Mouse (Mus musculus) gastrocnemius, adult 18-20 months (tissue): Measurements from ENCODE around the gene Prps1l3. TPM values are rescaled to one million over a fixed set of nuclear protein-coding genes. Genes with fewer than 3 reads are reported as not detected.
A peak's percentile ranks its signal among the peaks of the same experiment; 100 is the strongest.
"Not testable (repeated sequence)": the region's sequence is repeated elsewhere in the genome, so short reads cannot be mapped to it uniquely, and the experiment has no call there.

Source experiments
- DNase-seq: peaks from one replicate; pipeline ENCODE4 v3.0.0; 2021; ENCODE audit warnings: low spot score
- long read RNA-seq, 2 experiments: library from polyadenylated mRNA; stranded (forward); transcript quantifications; one replicate each; pipeline ENCODE4 v2.0.0; 2021
- total RNA-seq, 2 experiments: library from RNA; stranded (reverse); gene quantifications; 2 replicates each; pipeline ENCODE4 v1.2.3; 2021

Gene Prps1l3
- total RNA-seq = 10 to 100 TPM; 26.0 to 28.1 TPM
- long read RNA-seq, experiment 1, transcript Prps1l3-201 (2 exons, 1,720 nt) = major isoform, 47 of 47 reads
- long read RNA-seq, experiment 1, partial matches to known transcripts = 0 of 47 reads
- long read RNA-seq, experiment 1, other reads (novel, unspliced or antisense) = 0 of 47 reads
- long read RNA-seq, experiment 2, transcript Prps1l3-201 (2 exons, 1,720 nt) = major isoform, 42 of 44 reads
- long read RNA-seq, experiment 2, partial matches to known transcripts = 0 of 44 reads
- long read RNA-seq, experiment 2, other reads (novel, unspliced or antisense) = 2 of 44 reads

DNA sequence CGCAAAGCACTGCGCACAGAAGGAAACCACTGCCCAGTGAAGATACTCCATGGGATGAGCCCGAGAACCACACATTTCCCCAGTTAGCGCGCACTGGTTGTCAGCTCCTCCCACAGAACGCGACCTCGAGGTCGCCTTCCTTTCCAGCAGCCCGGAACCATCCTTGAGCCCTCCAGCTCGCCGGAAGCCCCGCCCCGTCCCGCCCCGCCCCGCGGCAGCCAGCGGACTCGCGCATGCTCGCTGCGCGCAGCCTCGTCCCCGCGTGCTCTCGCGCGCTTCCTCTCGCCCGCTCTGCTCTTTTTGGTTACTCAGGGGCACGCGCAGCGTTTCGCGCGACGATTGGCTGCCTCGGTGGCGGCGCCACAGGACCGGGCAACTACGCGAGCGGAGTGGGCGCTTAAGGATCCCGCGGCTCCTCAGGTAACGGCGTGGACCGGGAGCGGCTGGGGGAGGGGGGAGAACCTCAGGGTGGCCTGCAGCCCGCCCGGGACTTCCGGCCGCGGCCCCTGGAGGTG, at the start of gene Prps1l3, which contains the start of gene Mipol1:
Prps1l3 (plus strand) TSS at position 221 of the 515 bp plus-strand sequence.
Mipol1 (plus strand) TSS at position 236 of the 515 bp plus-strand sequence.
- peak; percentile 85 for DNase-seq

DNA sequence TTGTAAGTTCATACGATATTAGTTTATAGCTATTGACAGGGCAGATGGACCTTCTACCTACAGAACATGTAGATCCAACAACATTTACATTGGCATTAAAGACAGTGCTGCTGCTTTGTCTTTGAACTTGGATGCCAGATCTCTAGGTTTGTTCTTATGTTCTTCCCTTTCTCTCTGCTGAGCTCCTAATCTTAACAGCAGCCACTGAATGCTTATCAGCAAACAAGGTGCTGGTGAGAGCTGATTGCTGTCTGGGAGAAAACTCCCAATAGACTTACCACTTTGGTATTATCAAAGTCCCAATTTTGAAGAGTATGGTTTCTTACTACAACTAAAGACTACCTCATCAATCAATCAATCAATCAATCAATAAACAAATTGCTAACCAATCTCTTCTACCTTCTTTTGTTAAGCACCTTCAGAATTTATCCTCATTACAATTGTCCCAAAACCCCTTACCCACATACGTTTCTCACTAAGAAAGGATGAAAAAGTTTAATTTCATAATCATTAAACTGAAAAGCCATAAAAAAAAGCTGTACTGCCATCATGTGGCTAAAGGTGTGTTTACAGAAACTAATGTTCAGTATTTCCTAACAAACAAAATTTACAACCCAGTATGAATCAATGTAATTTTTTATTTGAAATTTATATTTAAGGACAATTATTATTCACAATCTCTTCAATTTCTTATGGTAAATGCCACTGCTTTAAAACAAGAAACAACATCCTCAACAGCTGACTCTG, 45.6 kb upstream of the Prps1l3 start:
- DNase-seq = no peak

DNA sequence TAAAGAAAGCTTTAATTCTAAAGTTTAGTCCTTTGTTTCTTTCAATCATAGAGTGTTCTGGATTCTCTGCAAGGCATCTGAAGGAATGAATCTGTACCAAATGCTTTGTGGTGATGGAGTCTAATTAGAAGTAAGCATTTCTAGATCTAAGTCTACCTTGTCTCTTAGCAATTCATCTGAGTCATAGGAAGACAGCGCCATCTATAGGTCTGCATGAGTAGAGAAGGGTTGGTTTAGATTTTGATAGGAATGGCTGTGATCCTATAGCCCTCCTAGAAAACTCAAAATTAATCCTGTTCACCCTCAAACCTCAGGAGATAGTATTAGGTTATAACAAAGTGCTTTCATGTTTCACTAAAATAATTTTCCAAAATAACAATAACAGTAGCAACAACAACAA, 44.7 kb upstream of the Prps1l3 start:
- no peak for DNase-seq

DNA sequence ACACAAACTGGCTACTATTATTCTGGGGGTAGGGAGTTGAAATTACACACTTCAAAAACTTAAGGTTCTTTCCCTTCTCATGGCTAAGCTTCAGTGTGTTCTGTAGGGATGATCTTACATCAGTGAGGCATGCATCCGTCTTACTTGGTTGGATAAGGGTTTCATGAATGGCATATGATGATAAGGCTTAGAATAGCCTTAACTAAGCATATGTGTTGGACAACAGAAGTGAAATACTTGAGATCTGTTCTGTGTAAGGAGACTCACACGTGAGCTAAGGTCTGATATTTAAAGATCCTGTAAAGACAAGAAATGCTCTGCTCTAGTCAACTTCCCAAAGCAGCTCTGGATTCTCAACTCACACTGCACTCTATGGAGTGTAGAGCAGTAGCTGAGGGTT, 44.1 kb upstream of the Prps1l3 start:
- DNase-seq = no peak

DNA sequence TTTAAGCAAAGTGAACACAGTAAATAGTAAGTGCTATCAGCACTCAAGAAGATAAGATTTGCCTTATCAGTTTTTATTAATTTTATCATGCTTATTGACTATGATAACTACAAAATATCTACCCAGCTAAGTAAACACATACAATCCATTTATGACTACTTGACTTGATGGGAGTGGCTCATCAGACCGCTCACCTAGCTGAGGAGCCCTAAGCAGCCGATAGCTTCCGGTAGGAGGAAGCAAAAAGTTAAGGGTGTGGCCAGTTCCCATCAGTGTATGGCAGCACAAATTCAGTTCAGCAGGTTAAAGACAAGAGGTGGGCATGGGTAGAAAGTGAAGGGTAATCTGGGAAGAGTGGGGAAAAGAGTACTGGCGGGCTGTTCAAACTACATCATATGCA, 43.2 kb upstream of the Prps1l3 start:
- DNase-seq = no peak

DNA sequence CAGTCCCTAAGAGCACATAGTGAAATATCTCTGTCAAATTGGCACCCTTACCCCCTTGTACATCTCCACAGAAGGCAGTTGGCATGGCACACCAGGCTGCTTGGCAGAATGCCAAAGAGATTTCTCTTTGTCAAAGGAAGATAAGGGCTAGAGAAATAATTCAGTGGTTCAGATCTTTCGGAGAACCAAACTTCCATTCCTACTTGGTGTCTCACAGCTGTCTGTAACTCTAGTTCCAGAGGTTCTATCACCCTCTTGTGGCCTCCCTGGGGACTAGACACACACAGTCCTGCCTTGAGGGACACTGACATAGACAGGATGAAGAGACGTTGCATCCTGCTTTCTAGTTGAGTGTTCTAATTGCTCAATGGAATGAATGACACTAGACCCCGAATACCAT, 35.6 kb upstream of the Prps1l3 start:
- no peak for DNase-seq

DNA sequence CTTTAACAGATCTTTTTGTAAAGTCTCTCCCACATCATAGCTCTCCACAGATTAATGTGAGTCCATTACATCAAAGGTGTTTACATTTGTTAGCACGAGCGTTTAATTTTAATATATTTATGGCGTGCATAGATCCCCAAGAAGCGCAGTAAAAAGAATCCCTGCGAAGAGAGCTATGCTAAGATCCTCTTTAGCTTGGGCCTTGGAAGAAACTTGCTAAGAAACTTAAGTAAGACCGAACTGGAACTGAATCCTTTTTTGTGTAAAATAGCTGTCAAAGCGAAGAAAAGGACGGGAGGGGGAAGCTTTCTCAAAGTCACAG, 34.0 kb upstream of the Prps1l3 start:
- no peak for DNase-seq

DNA sequence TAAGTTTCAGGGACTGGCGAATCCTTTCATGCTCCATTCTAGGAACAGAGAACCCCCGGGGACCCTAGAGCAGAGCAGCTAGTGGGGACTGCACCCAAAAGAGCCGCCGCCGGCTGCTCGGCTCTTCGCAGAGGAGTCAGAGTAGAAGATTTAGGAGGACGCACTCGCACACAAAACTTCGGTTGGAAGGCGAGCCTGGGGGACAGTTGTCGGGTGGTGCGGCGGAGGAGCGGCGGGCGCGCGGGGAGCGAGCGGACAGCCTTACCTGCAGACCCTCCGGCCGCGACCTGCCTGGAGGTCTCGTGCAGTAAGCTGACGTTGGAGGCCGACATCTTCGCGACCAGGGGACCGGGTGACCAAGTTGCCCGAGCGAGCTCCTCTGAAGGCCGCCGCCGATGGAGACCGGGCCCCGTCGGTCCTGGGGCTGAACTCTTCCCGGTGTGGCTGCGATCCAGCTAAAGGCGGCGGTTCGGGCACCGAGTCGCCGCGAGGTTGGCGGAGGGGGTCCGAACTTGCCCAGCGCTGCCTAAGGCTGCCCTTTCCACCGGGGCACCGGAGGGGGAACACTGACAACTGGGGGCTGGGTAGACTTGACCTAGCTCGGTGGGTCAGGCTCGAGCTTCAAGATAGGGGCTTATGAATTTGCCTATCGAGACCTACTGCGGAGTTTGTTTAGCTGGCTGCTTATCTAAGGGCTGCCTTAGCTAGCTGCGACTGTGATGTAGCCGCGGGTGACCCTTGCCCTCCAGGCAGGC, 33.4 kb upstream of the Prps1l3 start:
- peak; percentile 19 for DNase-seq

DNA sequence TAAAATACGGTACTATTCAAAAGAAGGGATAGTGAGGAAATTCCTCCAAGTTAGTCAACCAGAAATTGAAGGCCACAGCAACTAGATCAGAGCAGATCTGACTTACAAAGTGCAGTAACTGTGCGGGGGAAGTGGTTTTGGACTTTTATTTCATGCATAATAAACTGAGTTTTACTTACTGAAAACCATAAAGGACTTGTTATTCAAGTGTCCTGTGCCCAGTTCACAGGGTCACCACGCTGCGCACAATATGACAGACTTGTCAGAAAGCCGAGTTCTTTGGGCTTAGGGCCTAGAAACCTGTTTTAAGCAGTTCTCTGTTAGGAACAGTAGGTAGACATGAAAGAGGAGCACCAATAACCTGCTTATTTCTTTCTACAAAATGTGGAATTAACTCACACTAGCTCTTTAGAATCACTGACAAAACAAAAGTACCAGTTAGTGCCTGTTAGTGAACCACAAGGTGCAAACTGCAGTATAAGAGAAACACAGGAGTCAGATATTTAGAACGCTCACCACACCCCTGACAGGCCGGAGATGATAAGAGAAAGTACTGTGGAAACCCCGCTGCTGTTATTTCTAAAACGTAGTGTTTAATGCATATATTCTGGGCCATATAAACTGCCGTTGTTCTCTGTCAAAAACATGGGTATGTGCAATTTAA, 32.7 kb upstream of the Prps1l3 start, which contains the start of gene Slc25a21:
Slc25a21 (minus strand) TSS at position 110 of the 664 bp plus-strand sequence.
- DNase-seq = no peak

DNA sequence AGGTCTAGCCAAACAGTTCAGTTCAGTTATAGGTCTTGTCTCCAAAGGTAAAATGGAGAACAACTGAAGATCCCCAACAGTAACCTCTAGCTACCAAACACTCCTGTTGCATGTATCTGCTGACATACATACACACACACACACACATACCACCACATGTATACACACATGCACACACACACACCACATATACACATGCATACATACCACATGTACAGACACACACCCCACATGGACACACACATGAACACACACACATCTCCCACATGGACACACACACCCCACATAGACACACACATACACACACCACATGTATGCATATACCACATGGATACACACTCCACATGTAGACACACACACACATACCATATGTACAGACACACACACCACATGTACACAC, 31.9 kb upstream of the Prps1l3 start:
- DNase-seq = no peak

DNA sequence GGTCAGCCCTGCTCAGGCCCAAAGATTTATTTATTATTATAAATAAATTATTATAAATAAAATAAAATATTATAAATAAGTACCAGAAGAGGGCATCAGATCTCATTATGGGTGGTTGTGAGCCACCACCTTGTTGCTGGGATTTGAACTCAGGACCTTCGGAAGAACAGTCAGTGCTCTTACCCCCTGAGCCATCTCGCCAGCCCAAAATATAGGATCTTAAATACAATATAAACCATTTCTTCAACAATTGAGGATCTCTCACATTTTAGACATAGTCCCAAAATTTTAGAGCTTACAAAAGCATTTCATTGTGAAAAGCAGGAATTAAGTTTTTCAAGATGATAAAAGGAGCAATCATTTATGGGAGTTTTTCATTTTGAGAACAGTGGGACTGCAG, 30.8 kb upstream of the Prps1l3 start:
- DNase-seq = no peak

DNA sequence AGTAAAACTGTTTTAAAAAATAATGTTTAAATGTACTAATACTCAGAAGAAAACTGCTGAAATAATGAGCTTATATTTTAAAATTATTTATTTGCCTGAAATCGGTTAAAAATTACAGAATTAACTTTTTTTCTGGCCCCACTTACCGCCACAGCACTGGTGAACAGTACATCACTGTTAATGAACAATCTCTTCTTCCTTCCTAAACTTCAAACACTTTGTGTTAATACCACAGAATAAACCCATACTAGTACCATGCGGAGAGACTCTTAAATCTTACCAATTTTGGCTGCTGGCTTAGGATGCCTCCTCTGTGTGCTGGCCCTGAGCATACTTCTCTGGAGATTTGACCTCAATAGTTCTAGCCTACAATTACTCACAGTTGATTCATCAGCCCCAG, 28.3 kb upstream of the Prps1l3 start:
- no peak for DNase-seq

DNA sequence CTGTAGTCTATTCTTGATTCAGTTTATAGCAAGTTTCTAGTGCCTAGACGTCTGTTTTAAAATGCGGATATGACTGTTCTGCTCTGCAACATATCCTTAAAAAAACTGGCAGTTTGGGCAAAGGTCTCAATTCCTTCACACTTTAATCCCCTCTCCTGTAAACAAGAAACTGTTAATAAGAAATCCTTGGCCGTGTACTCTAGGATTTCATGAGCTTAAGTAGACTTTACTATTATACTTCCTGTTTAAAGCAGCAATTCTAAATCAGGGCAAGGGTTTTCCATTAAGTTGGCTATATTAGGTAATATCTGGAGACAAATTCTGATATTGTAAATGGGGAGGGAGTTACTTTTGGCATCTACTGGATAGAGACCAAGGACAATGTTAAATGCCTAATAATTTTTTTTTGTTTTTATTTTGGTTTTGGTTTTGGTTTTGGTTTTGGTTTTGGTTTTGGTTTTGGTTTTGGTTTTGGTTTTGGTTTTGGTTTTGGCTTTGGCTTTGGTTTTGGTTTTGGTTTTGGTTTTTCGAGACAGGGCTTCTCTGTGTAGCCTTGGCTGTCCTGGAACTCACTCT, 25.8 kb upstream of the Prps1l3 start:
- DNase-seq = no peak

DNA sequence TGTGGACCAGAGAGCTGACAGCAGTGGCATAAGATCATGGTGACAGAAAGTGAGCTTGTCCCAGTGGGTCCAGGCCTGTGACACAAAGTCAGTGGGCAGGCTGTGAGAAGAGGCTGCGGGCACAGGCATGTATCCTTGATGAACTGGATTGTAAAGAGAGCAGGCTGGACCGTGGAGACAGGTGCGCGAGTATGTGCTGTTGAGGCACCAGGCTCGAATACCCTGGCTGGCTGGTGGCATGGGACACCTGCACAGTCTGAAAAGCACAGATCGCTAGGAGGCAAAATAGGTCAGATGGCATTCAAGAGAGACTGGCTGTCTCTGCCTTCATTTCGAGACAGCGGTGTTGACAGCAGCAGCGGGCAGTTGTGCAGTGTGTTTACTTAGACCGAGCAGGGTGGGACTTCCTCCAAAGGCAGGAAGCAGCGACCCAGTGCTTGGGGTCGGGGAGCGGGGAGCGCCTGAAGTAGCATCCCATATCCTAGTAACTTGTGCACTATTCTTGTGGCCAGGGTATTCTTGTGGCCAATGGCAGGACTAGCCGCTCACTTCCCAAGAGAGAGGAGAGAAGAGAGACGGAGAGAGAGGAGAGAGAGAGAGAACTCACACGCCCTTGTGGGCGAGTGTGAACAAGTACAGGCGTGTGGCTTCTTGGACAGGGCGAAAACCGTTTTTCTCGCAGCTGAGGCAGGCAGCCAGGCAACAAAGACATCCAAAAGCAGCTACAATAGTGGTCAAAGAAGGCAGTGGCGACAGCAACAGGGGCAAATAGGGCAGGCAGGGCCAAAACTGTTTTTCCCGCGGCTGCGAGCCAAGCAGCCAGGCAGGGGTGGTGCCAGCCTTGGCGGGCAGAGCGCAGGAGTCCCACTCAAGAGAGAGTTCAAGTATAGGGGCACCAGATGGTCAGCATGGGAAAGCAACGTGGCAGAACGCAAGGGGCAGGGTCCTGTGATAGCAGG, 18.6 kb upstream of the Prps1l3 start:
- peak; percentile 7 for DNase-seq

DNA sequence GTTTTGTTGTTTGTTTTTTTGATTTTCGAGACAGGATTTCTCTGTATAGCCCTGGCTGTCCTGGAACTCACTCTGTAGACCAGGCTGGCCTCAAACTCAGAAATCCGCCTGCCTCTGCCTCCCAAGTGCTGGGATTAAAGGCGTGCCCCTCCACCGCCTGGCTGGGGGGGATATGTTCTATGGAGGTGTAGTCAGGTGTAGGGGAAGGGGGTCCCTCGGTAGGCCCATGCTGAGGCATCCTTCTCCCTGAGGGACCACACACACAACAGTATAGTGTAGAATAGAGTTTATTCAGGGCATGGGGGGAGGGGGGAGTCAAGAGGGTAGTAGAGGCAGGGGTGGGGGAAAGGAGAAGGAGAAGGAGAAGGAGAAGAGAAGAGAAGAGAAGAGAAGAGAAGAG, 17.7 kb upstream of the Prps1l3 start:
- not testable (repeated sequence) for DNase-seq

DNA sequence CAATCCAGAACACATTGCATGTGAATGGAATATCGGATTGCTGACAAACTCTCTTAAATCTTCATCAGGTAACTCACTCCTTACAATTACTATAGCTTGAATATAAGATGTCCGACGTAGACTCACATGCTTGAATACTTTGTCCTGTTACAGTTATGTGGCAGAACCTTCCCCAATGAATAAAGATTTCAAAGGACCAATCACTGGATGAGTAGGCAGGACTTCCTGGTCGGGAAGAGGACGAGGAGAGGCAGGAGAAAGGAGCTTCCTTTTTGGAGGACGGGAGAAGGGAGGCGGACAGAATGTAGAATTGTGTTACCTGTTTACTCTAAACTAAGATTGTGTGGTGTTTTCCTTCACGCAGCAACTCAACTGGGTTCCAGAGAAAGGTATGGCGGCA, 3.8 kb upstream of the Prps1l3 start:
- DNase-seq = no peak

DNA sequence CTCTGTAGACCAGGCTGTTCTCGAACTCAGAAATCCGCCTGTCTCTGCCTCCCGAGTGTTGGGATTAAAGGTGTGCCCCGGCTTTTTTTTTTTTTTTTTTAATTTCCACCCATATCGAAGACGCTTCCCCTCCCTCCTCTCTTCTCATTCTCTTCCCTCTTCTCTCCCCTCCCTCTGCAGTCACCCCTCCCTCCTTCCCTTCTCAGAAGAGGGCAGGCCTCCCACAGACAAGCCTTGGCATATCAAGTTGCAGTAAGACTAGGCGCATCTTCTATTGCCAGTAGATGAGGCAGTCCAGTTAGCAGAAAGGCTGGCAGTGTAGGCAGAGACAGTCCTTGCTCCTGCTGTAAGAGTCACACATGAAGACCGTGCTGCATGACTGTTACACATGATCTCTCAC, 2.4 kb upstream of the Prps1l3 start:
- DNase-seq = no peak

DNA sequence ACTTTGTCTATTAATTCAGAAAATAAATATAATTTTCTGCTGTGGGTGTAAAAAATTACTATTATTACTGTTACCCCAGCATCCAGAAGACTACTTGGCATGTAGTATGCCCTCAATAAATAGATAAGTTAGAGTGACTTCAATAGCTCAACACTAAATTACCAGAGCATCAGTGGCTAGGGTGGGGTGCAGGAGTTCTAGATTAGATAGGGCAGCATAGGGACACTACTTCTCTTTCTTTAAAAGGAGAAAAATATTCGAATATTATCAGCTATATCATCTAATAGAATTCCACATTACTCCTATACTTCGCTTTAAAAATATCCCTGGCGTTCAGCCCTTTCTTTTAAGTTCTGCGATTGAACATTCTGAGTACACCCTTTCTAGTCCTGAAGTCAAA, 509 bp upstream of the Prps1l3 start:
- DNase-seq = no peak

DNA sequence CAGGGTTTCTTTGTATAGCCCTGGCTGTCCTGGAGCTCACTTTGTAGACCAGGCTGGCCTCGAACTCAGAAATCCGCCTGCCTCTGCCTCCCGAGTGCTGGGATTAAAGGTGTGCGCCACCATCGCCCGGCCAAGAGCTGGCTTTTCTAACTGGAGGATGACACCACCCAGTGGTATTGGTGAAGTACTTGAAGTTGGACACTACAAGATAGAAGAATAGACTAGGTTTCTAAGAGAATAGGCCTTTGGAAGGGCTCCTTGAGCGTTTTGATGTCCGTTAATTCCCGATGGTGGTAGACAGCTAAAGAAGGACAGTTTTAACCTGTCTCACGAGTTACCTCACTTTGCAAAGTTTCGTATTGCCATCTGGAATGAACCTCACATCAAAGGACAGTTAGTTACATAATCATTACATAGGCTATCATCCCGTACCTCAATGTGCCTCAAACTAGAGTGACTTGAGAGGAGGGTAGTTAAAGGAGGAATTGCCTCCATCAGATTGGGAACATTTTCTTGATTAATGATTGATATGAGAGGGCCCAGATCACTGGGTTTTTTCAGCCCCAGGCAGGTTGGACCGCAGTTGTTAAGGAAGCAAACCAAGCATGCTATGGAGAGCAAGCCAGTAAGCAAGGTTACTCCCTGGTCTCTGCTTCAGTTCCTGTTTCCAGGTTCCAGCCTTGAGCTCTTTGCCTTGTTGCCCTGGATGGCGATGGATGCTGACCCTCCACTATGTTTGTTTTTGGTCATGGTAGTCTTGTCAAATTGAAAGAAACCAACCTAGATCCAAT, 1.1 kb downstream of the Prps1l3 start:
- DNase-seq = no peak
